Mouse (Mus musculus): ENCODE results near the gene Adgrl3.

DNA sequence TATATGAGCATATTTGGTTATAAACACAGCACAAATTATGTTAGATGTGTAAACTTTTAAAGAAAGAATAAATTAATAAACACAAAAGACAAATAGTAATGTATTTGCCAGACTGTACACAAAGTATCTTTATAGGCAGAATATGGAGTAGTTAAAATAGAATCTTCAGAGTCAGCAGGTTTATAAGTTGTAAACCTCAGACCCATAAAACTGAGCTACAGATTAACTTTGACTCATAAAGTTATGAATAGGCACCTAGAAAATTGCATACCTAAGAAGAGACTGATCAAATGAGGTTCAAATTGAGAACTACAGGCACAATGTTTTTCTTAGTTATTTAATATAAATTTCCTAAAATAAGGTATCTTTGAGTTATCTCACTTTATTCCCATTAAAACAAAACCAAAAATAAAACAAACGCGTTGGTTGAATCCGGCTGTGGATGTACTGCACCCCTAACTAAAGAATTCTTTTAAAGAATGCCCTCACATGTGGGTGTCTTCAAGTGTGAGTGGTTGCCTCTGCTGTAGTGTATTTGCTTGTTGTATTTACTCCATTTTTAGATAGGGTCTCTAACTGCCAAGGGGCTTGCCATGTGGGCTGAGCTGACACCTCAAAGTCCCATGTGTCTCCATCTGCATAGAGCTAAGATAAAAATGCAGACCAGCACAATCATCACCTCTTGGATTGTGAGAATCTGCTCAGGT lies 297.6 kb downstream of the Adgrl3 start:
- TF ChIP-seq POLR2A (IDR thresholded peaks at IDR 0.05; ENCODE audit: low read depth, low read length) (no peak), CTCF (IDR thresholded peaks at IDR 0.05; ENCODE audit: extremely low read depth, insufficient read length, insufficient replicate concordance, low read depth, low read length) (no peak)

Data from small intestine, adult 2 months (tissue).